Mouse (Mus musculus) thymus, postnatal 0 days (tissue): Measurements from ENCODE around the gene Stx2. TPM values are rescaled to one million over a fixed set of nuclear protein-coding genes. Genes with fewer than 3 reads are reported as not detected.

Experiments used
- DNase-seq: peaks from one replicate; pipeline ENCODE4 v3.0.0-alpha.2; 2015; ENCODE audit warnings: low spot score
- polyA plus RNA-seq: library from polyadenylated mRNA; unstranded; fragments of >200 nt; fragmentation: Nextera tagmentation; extraction: Ambion mirVana; gene quantifications from 2 replicates; pipeline ENCODE4 v1.2.1, GENCODE M21; 2015

Gene Stx2
- polyA plus RNA-seq, 1 experiment from 2014 or later: 13.7 TPM

DNA sequence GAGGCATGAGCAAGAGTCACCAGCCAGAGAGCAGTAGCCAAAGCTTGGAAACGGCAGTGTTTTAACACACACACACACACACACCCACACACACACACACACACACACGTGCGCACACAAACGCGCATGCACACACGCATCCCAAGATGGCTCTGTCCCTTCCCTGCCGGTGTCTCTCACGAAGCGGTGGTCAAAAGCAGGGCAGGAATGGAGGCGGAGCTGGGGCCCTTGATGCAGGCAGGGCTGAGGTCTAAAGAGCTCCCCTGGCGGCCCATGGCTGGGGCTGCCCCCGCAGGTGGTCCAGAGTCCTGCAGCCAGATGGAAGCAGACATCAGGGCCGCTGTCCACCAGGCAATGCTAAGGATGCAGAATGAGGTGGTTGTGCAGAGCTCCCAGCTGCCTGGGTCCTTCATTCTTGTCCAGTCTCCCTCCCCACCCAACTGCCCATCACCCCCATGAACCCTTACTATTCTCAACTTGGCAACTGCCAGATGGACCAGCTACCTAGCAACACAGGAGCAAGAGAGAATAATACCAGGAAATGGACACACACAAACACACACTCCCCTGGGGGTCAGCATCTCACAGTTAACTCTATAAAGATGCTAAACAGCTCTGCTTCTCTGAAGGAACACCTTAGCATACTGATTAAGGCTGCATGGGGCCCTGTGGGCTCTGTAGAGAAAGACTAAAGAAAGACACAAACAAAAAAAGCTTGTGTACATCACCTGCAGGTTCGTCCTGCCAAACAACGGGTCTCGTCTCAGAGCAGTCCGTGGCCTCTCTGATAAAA is 54.9 kb downstream of the Stx2 start, which contains the start of gene Rimbp2:
TSS of gene Rimbp2 (minus strand) at position 209 of the 793 bp plus-strand sequence.
- DNase-seq: no peak

DNA sequence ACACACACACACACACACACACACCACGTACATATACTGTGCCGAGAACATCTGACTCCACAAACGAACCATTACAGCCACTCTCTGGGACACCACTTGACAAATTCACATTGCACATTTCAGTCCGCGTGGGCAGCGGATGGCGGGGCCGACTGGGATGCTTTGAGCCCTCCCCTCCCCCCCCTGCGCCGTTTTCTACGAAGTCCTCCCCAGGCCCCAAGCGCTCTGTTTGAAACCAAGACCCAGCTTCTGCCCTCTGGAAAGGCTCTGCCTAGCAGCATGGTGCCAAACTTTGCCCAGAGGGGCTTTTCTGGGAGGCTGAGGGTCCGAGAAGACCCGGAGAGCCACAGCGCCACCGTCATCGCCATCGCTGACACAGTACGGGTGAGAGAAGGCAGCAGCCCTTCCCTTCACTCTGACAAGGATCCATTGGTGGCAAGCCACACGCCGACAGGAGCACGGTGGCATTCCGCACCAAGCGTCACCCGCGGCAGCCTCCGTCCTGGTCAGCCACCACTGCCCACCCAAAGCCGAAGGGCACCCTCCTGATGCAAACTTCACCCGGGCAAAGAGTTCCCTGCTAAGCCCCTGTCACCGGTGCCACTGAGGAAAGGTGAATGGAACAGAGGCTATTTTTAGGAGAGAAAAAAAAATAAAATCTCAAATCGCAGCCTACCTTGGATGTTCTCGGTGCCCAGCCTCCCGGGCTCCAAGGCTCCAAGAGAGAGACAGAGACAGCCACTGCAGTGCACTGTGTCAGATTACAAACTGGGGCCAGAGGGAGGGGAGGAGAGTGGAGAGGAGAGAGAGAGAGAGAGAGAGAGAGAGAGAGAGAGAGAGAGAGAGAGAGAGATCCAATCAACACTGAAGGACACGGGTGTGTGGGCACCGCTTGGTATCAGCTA is 55.8 kb downstream of the Stx2 start:
- no peak for DNase-seq

DNA sequence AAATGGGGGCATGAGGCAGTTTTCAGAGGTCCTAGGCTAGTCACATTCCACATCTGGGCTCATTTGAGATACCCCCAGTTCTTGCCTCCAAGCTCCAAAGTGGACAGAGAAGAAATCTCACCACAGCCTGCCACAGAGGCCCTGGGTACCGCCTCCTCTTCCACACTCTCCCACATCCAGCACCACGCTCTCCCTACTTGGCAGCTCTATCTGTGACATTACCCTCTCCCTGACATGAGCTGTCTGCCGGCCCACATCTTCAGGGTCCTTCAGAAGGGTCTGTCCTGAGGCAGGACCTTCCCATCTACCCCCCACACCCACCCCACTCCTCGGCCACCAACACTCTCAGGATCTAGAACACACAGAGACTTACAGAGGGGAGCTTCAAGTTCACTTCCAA is 56.9 kb downstream of the Stx2 start:
- DNase-seq: no peak

- peak; percentile 6 for DNase-seq
Measured at GRCm38 (mm10) chr5:128947093-128947492, 61.3 kb downstream of the Stx2 start.

GRCm38 (mm10) chr5:128940436-128940835 is 67.9 kb downstream of the Stx2 start:
- no peak for DNase-seq

DNA sequence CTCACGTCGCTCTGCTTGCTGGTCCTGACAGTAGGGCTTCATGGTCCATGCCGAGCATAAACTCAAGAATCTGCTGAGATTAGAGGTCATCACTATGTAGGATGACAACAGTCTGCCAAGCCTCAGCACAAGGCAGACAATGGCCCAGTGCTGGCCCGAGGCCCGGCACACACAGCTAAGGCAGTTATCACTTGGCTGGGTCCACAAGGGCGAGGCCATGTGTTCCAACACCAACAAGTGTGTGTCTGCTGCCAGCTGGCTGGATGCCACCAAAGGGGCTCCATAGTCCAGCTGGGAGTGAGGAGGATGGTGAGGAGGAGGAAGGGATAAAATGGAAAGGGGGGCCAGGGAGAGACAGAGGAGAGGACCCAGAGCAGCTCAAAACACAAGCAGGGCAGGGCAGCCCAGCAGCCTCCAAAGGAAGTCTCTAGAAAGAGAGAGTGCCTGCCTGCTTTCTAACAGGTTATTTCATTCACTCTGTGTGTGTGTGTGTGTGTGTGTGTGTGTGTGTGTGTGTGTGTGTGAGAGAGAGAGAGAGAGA is 72.9 kb downstream of the Stx2 start:
- DNase-seq: no peak

Other genes starting within 250 kb of the Stx2 start
- 0.04 TPM in 1 of 2 replicates, not detected in the other for gene Rimbp2, start 55.1 kb downstream of the Stx2 start, polyA plus RNA-seq
- gene Ran, start 11.5 kb upstream of the Stx2 start, polyA plus RNA-seq: 586 and 661 TPM in 2 replicates
- gene Adgrd1, start 88.2 kb upstream of the Stx2 start, polyA plus RNA-seq: 0.68 and 0.72 TPM in 2 replicates